Mouse (Mus musculus): ENCODE measurements around the gene Pacsin2. TPM values are rescaled to one million over a fixed set of nuclear protein-coding genes. Genes with fewer than 3 reads are reported as not detected.

Pacsin2 gene
- total and polyA plus RNA-seq, 3 experiments: 48.4 to 85.5 (median 53.7) TPM

DNA sequence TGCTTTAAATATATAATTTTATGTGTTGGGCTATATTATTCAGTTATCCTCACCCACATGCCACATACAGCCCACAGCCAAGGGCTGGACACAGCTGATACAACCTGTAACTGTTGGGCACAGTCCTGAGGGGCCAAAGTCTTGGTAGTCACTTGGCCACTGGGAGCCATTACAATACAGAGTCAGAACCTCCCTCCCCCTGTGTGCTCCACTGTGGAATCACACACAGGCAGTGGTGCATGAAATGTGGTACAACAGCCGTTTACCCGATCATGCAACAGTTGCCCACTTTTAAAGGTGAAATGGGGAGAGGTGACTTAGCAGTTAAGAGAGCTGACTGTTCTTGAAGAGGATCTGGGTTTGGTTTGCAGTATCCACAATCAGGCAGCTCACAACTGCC is 14.4 kb downstream of the Pacsin2 start:
- Histone ChIP-seq H3K4me2 (ENCODE audit: insufficient read depth, low read depth, poor library complexity, severe bottlenecking) (no peak overlapping the region), H3K4me1 (ENCODE audit: control insufficient read depth in 1 of 2, insufficient read depth in 2 of 2) (peaks cover 24 to 98% of the 10 kb centered on the region in 2 experiments), H3K79me2 (replicated peaks; ENCODE audit: control insufficient read depth, extremely low read depth, insufficient read depth, poor library complexity, severe bottlenecking) (peaks cover 35% of the 10 kb centered on the region), H3K4me3 (replicated peaks in 1 of 3; ENCODE audit: low read depth in 2 of 3, low read length in 2 of 3, poor library complexity in 1 of 3) (no peak overlapping the region), H3K27me3 (replicated peaks) (no peaks in the 10 kb centered on the region), H3K9ac (ENCODE audit: insufficient read depth, low read depth) (no peak overlapping the region), H3K9me3 (replicated peaks; ENCODE audit: low read length) (no peaks in the 10 kb centered on the region), H3K27ac (ENCODE audit: insufficient read depth, low read depth) (no peak overlapping the region), H3K36me3 (replicated peaks in 1 of 2; ENCODE audit: control insufficient read depth in 1 of 2, insufficient read depth in 1 of 2, low read length in 1 of 2) (peaks cover 0 to 30% of the 10 kb centered on the region in 2 experiments)
- dilution Hi-C loops (cut with MboI; ENCODE audit: extremely low pct_ligation_motif_present, extremely low pct_unique_long_range_greater_than_20kb, low sequenced_read_pairs): no loop called here
- in situ Hi-C loops (cut with MboI; ENCODE audit: low pct_ligation_motif_present, low pct_unique_long_range_greater_than_20kb, low sequenced_read_pairs): no loop called here
- no peak for TF ChIP-seq SMC3 (IDR thresholded peaks at IDR 0.05; ENCODE audit: low read depth, low read length)
- no peak for TF ChIP-seq HCFC1 (IDR thresholded peaks at IDR 0.05; ENCODE audit: low read depth, low read length)
- TF ChIP-seq E2F4 (IDR thresholded peaks at IDR 0.05; ENCODE audit: insufficient replicate concordance, low read depth, low read length): no peak
- no peak for TF ChIP-seq CHD1 (IDR thresholded peaks at IDR 0.05; ENCODE audit: low read depth, low read length)
- no peak for TF ChIP-seq MAFK (IDR thresholded peaks at IDR 0.05; ENCODE audit: insufficient replicate concordance, low read length)
- TF ChIP-seq TBP (conservative IDR thresholded peaks at IDR 0.05; ENCODE audit: low read depth, low read length): no peak
- no peak for TF ChIP-seq EP300 (IDR thresholded peaks at IDR 0.05; ENCODE audit: low read length)
- TF ChIP-seq POLR2A (IDR thresholded peaks at IDR 0.05; ENCODE audit: low read depth, low read length): no peak
- no peak for TF ChIP-seq CTCF (conservative IDR thresholded peaks at IDR 0.05 in 1 of 2, IDR thresholded peaks at IDR 0.05 in 1 of 2; ENCODE audit: low read depth in 2 of 2, low read length in 2 of 2)
- TF ChIP-seq JUN (IDR thresholded peaks at IDR 0.05; ENCODE audit: insufficient read depth, low read depth, low read length): no peak
- TF ChIP-seq NELFE (IDR thresholded peaks at IDR 0.05; ENCODE audit: low read depth, low read length): no peak
- no peak for TF ChIP-seq MYC (IDR thresholded peaks at IDR 0.05; ENCODE audit: low read depth, low read length)
- TF ChIP-seq USF2 (conservative IDR thresholded peaks at IDR 0.05; ENCODE audit: low read depth, low read length): no peak
- no peak for TF ChIP-seq MAX (IDR thresholded peaks at IDR 0.05; ENCODE audit: low read length)
- TF ChIP-seq ELF1 (IDR thresholded peaks at IDR 0.05; ENCODE audit: low read depth, low read length): no peak
- TF ChIP-seq ZMIZ1 (IDR thresholded peaks at IDR 0.05; ENCODE audit: low read depth, low read length): no peak
- TF ChIP-seq ZC3H11A (IDR thresholded peaks at IDR 0.05; ENCODE audit: low read depth, low read length): no peak
- no peak for TF ChIP-seq POLR2AphosphoS2 (IDR thresholded peaks at IDR 0.05; ENCODE audit: low read depth, low read length)
- TF ChIP-seq CHD2 (IDR thresholded peaks at IDR 0.05; ENCODE audit: low read length): no peak
- no peak for DNase-seq (ENCODE audit: extremely low read depth)

DNA sequence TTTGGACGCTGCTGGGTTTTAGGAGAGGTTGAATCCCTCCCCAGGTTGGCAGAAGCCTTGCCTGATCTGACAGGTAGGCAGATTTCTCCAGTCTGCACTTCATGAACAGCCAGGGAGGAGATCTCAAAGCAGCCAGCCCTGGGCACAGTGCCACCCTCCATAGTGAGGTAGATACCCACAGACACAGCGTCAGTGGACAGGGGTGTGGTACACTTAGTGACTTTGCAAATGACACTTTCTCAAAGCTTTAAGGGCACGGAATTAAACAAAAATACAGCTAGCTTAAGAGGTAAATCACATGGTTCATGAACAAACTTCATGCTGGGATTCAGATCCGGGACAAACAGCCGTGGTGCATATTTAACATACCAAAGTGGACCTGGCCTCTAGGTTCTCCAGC is 15.8 kb downstream of the Pacsin2 start:
- dilution Hi-C loops (cut with MboI; ENCODE audit: extremely low pct_ligation_motif_present, extremely low pct_unique_long_range_greater_than_20kb, low sequenced_read_pairs): no loop called here

More for the DNA sequence above, 15.8 kb downstream of the Pacsin2 start:
- H3K9ac ChIP-seq (ENCODE audit: insufficient read depth, low read depth): no peak overlapping the region
- H3K9me3 ChIP-seq (replicated peaks; ENCODE audit: low read length): no peaks in the 10 kb centered on the region
- in situ Hi-C loops (cut with MboI; ENCODE audit: low pct_ligation_motif_present, low pct_unique_long_range_greater_than_20kb, low sequenced_read_pairs): no loop called here
- TF ChIP-seq TCF12 (IDR thresholded peaks at IDR 0.05; ENCODE audit: low read depth, low read length) (no peak), MEF2A (IDR thresholded peaks at IDR 0.05; ENCODE audit: borderline replicate concordance, low read depth, low read length) (no peak), SMC3 (IDR thresholded peaks at IDR 0.05; ENCODE audit: low read depth, low read length) (no peak)
- peaks cover 24 to 97% of the 10 kb centered on the region in 2 experiments for H3K4me1 ChIP-seq (ENCODE audit: control insufficient read depth in 1 of 2, insufficient read depth in 2 of 2)
- H3K27me3 ChIP-seq (replicated peaks): no peaks in the 10 kb centered on the region
- H3K79me2 ChIP-seq (replicated peaks; ENCODE audit: control insufficient read depth, extremely low read depth, insufficient read depth, poor library complexity, severe bottlenecking): peaks cover 27% of the 10 kb centered on the region
- no peak overlapping the region for H3K4me2 ChIP-seq (ENCODE audit: insufficient read depth, low read depth, poor library complexity, severe bottlenecking)
- H3K27ac ChIP-seq (ENCODE audit: insufficient read depth, low read depth): no peak overlapping the region
- DNase-seq (ENCODE audit: extremely low read depth): no peak
- peaks cover 0 to 29% of the 10 kb centered on the region in 2 experiments for H3K36me3 ChIP-seq (replicated peaks in 1 of 2; ENCODE audit: control insufficient read depth in 1 of 2, insufficient read depth in 1 of 2, low read length in 1 of 2)
- no peak overlapping the region for H3K4me3 ChIP-seq (replicated peaks in 1 of 3; ENCODE audit: low read depth in 2 of 3, low read length in 2 of 3, poor library complexity in 1 of 3)

Data from CH12.LX (cell line).